8 mouse cellular contexts compared by ENCODE assay signal in the genomic region with DNA sequence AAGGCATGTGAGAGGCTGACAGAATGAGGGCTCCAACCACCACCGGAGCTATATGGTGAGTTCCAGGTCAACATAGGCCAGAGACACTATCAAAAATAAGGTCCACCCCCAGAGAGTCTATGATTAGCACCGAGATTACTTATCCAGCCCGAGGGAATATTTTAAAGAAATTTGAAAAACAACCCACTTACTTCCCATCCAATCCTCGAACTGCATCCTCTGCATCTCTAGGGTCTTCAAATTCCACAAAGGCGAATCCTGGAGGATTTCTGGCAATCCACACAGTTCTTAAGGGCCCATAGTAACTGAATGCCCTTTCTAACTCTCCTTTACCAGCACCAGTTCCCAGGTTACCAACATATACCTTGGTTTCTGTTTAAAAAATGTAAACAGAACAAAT. TPM values are rescaled to one million over a fixed set of nuclear protein-coding genes. Genes with fewer than 3 reads are reported as not detected.
DNase-seq lines count a peak whose midpoint lies in the region; ATAC-seq and TF ChIP-seq lines count a peak whose summit lies in the region.

No protein-coding gene starts in this region.

- peaks cover 3% of the 10 kb centered on the region for H3K79me2 ChIP-seq in heart, adult 2 months (replicated peaks; ENCODE audit: control insufficient read depth, insufficient read depth, low read length)

- peaks cover 42% of the 10 kb centered on the region for H3K36me3 ChIP-seq in heart, adult 2 months (ENCODE audit: control insufficient read depth, insufficient read depth, low read length)
- H3K36me3 ChIP-seq in E14TG2a.4 (ENCODE audit: insufficient read depth, low read length), result peaks cover 54% of the 10 kb centered on the region
- peaks cover 20% of the 10 kb centered on the region for H3K36me3 ChIP-seq in forebrain, postnatal 0 days (ENCODE audit: insufficient read depth)
- H3K36me3 ChIP-seq in liver, embryonic 16.5 days (ENCODE audit: control insufficient read depth, insufficient read depth), result peaks cover 34% of the 10 kb centered on the region

- intact Hi-C loops in heart, adult 2 months (cut with DNase I), result loop anchor here (1.0 to 5.0 kb wide), 4 partner anchors 19 to 313 kb away; partner anchors contain the start of genes Gemin6 and Hnrnpll
- intact Hi-C loops in heart, postnatal 36 days (cut with DNase I), result loop anchor here (2.0 to 10.0 kb wide), 4 partner anchors 19 to 311 kb away; partner anchors contain the start of genes Atl2, Gemin6, Hnrnpll and Sos1

- no peak for TF ChIP-seq EP300 in heart, adult 2 months (IDR thresholded peaks at IDR 0.05; ENCODE audit: insufficient read depth, low read depth, low read length)

- peak overlapping the region; percentile 72 for H3K4me2 ChIP-seq in forebrain, postnatal 0 days (ENCODE audit: low read depth)
- peak overlapping the region; percentile 93 for H3K4me2 ChIP-seq in liver, embryonic 16.5 days (ENCODE audit: low read depth, low read length)

- H3K9ac ChIP-seq in heart, adult 2 months (ENCODE audit: low read depth, low read length), result no peak overlapping the region; the same call in 1 of the 2 replicates
- H3K9ac ChIP-seq in forebrain, postnatal 0 days, result peak overlapping the region; percentile 99
- H3K9ac ChIP-seq in liver, embryonic 16.5 days (ENCODE audit: low read depth, low read length), result peak overlapping the region; percentile 93

- TF ChIP-seq POLR2A in heart, adult 2 months (IDR thresholded peaks at IDR 0.05; ENCODE audit: insufficient read depth, low read depth, low read length), result no peak

- peaks cover 6% of the 10 kb centered on the region for H3K4me1 ChIP-seq in heart, adult 2 months (ENCODE audit: control insufficient read depth, insufficient read depth, low read length)
- H3K4me1 ChIP-seq in E14TG2a.4 (replicated peaks; ENCODE audit: low read depth, low read length), result peaks cover 39% of the 10 kb centered on the region
- H3K4me1 ChIP-seq in forebrain, postnatal 0 days (ENCODE audit: insufficient read depth), result peaks cover 3% of the 10 kb centered on the region; the same call in 1 of the 2 replicates
- peaks cover 6% of the 10 kb centered on the region for H3K4me1 ChIP-seq in liver, embryonic 16.5 days (ENCODE audit: control insufficient read depth, low read depth, low read length)

- WGBS in heart, adult 2 months, result 4% methylated on average over 5 of the region's 5 CpGs
- WGBS in forebrain, postnatal 0 days, result 22% methylated on average over 5 of the region's 5 CpGs
- WGBS in liver, embryonic 16.5 days (ENCODE audit: insufficient replicate concordance), result 13% methylated on average over 5 of the region's 5 CpGs

- H3K9me3 ChIP-seq in E14TG2a.4 (ENCODE audit: low read length), result no peaks in the 10 kb centered on the region
- no peaks in the 10 kb centered on the region for H3K9me3 ChIP-seq in forebrain, postnatal 0 days (ENCODE audit: low read length)
- H3K9me3 ChIP-seq in liver, embryonic 16.5 days (replicated peaks; ENCODE audit: control insufficient read depth, low read length), result no peaks in the 10 kb centered on the region

- H3K27ac ChIP-seq in heart, adult 2 months, result peak overlapping the region; percentile 96
- peak overlapping the region; percentile 99; the same call in 1 of the 2 replicates for H3K27ac ChIP-seq in forebrain, postnatal 0 days (ENCODE audit: low read depth, low read length)
- 0 out of 2 replicates have a peak overlapping the region, but pooled peaks have one; percentile 19 for H3K27ac ChIP-seq in liver, embryonic 16.5 days (ENCODE audit: low read length)

- H3K4me3 ChIP-seq in heart, adult 2 months, result peak overlapping the region; percentile 90
- peak overlapping the region; percentile 97 for H3K4me3 ChIP-seq in E14TG2a.4 (replicated peaks; ENCODE audit: low read length)
- peak overlapping the region; percentile 88 for H3K4me3 ChIP-seq in forebrain, postnatal 0 days (ENCODE audit: low read depth, low read length)
- H3K4me3 ChIP-seq in liver, embryonic 16.5 days (ENCODE audit: low read depth, low read length), result peak overlapping the region; percentile 91

- no peak for ATAC-seq in forebrain, postnatal 0 days
- ATAC-seq in liver, embryonic 16.5 days (ENCODE audit: low read depth), result no peak
- ATAC-seq in inflammation-experienced regulatory T-cells, adult 6 months, result no peak

- H3K27me3 ChIP-seq in heart, adult 2 months (ENCODE audit: control insufficient read depth, insufficient read depth, low read length), result no peaks in the 10 kb centered on the region
- no peaks in the 10 kb centered on the region for H3K27me3 ChIP-seq in E14TG2a.4 (ENCODE audit: insufficient read depth, low read length)
- H3K27me3 ChIP-seq in forebrain, postnatal 0 days (ENCODE audit: insufficient read depth, low read length), result no peaks in the 10 kb centered on the region
- H3K27me3 ChIP-seq in liver, embryonic 16.5 days (ENCODE audit: control insufficient read depth, insufficient read depth, low read depth, low read length), result no peaks in the 10 kb centered on the region

- no peak for DNase-seq in heart, adult 2 months
- no peak for DNase-seq in heart, postnatal 36 days
- DNase-seq in forebrain, postnatal 0 days, result no peak
- no peak for DNase-seq in urinary bladder, postnatal 36 days (ENCODE audit: low spot score in 2 of 2)
- no peak for DNase-seq in gastrocnemius, postnatal 25 days

- no peak for TF ChIP-seq CTCF in heart, adult 2 months (IDR thresholded peaks at IDR 0.05)
- no peak for TF ChIP-seq CTCF in E14TG2a.4 (conservative IDR thresholded peaks at IDR 0.05; ENCODE audit: low read length)
- TF ChIP-seq CTCF in forebrain, postnatal 0 days (IDR thresholded peaks at IDR 0.05; ENCODE audit: low read depth), result no peak

RNA-seq across cellular contexts. Expression of gene Srsf7, which starts 1.4 kb away (rescaled TPM):
- 10 to 100 TPM; 38.5 to 44.5 TPM for total RNA-seq in heart, adult 2 months (2021)
- polyA plus RNA-seq in heart, adult 2 months (2012; rRNA removed), result 27.4 and 49.5 TPM in 2 replicates
- total RNA-seq in heart, postnatal 36 days (2021), result 10 to 100 TPM; 30.6 to 44.4 TPM
- 228 and 253 TPM in 2 replicates for total RNA-seq in forebrain, postnatal 0 days (2014; rRNA removed)
- 251 and 279 TPM in 2 replicates for polyA plus RNA-seq in forebrain, postnatal 0 days (2015; fragmentation: Nextera tagmentation; extraction: Ambion mirVana)
- 178 and 195 TPM in 2 replicates for polyA plus RNA-seq in liver, embryonic 16.5 days (2015; fragmentation: Nextera tagmentation; extraction: Ambion mirVana)
- polyA plus RNA-seq in inflammation-experienced regulatory T-cells, adult 6 months (2017; shearing (Covaris generic)), result 100 to 1,000 TPM; 539 to 598 (median 556) TPM
- total RNA-seq in gastrocnemius, postnatal 25 days (2021), result 10 to 100 TPM; 23.4 to 23.9 TPM

RNA-seq across cellular contexts. Expression of gene Ttc39d, which starts 1.6 kb away (rescaled TPM):
- under 1 TPM in 1 of 2 experiments, not detected in 1; 0.10 TPM for total RNA-seq in heart, adult 2 months (2021)
- 0.18 TPM in 2 replicates for polyA plus RNA-seq in heart, adult 2 months (2012; rRNA removed)
- total RNA-seq in heart, postnatal 36 days (2021), result not detected
- total RNA-seq in forebrain, postnatal 0 days (2014; rRNA removed), result 0.15 and 0.43 TPM in 2 replicates
- 0.05 and 0.19 TPM in 2 replicates for polyA plus RNA-seq in forebrain, postnatal 0 days (2015; fragmentation: Nextera tagmentation; extraction: Ambion mirVana)
- not detected in 2 replicates for polyA plus RNA-seq in liver, embryonic 16.5 days (2015; fragmentation: Nextera tagmentation; extraction: Ambion mirVana)
- not detected for polyA plus RNA-seq in inflammation-experienced regulatory T-cells, adult 6 months (2017; shearing (Covaris generic))
- total RNA-seq in gastrocnemius, postnatal 25 days (2021), result not detected

RNA-seq across cellular contexts. Expression of gene Gemin6, which starts 18.6 kb away (rescaled TPM):
- total RNA-seq in heart, adult 2 months (2021), result 1 to 10 TPM; 3.6 to 4.4 TPM
- polyA plus RNA-seq in heart, adult 2 months (2012; rRNA removed), result 2.3 and 4.9 TPM in 2 replicates
- 1 to 10 TPM; 4.3 to 5.5 TPM for total RNA-seq in heart, postnatal 36 days (2021)
- 13.9 and 14.0 TPM in 2 replicates for total RNA-seq in forebrain, postnatal 0 days (2014; rRNA removed)
- polyA plus RNA-seq in forebrain, postnatal 0 days (2015; fragmentation: Nextera tagmentation; extraction: Ambion mirVana), result 23.5 and 24.9 TPM in 2 replicates
- 21.3 and 25.3 TPM in 2 replicates for polyA plus RNA-seq in liver, embryonic 16.5 days (2015; fragmentation: Nextera tagmentation; extraction: Ambion mirVana)
- 10 to 100 TPM; 12.7 to 17.5 (median 12.8) TPM for polyA plus RNA-seq in inflammation-experienced regulatory T-cells, adult 6 months (2017; shearing (Covaris generic))
- 1 to 10 TPM; 4.7 to 5.6 TPM for total RNA-seq in gastrocnemius, postnatal 25 days (2021)

Comparison
In these comparisons a context has a peak if more than half of its experiments do, and no peak if none do; other contexts are left out.
1. H3K27ac ChIP-seq: peak in every context shown above with its lines; median percentile 99 in forebrain, postnatal 0 days; 96 in heart, adult 2 months; 19 in liver, embryonic 16.5 days.